Mouse (Mus musculus): ENCODE results near the gene Gemin4. TPM values are rescaled to one million over a fixed set of nuclear protein-coding genes. Genes with fewer than 3 reads are reported as not detected.

The Gemin4 gene
- polyA plus RNA-seq, 1 experiment from 2014 or later = 10.5 TPM

GRCm38 (mm10) chr11:76178726-76179494 lies 38.6 kb downstream of the Gemin4 start:
- H3K4me2 ChIP-seq (ENCODE audit: low read depth, low read length) = peak overlapping the region; percentile 90
- peak overlapping the region; percentile 70 for H3K27ac ChIP-seq (ENCODE audit: low read length)
- WGBS (ENCODE audit: insufficient replicate concordance) = 1% methylated on average over 28 of the region's 28 CpGs

GRCm38 (mm10) chr11:76170207-76170606 lies 47.3 kb downstream of the Gemin4 start:
- H3K36me3 ChIP-seq (ENCODE audit: control insufficient read depth, insufficient read depth) = peaks cover 4% of the 10 kb centered on the region; the same call in 1 of the 2 replicates
- H3K4me2 ChIP-seq (ENCODE audit: low read depth, low read length) = no peak overlapping the region
- WGBS (ENCODE audit: insufficient replicate concordance) = 67% methylated on average over 5 of the region's 5 CpGs
- no peak overlapping the region for H3K4me3 ChIP-seq (ENCODE audit: low read depth, low read length)
- H3K27me3 ChIP-seq (ENCODE audit: control insufficient read depth, insufficient read depth, low read depth, low read length) = no peaks in the 10 kb centered on the region
- H3K4me1 ChIP-seq (ENCODE audit: control insufficient read depth, low read depth, low read length) = peaks cover 3% of the 10 kb centered on the region
- no peak overlapping the region for H3K27ac ChIP-seq (ENCODE audit: low read length)
- no peaks in the 10 kb centered on the region for H3K9me3 ChIP-seq (replicated peaks; ENCODE audit: control insufficient read depth, low read length)
- no peak overlapping the region for H3K9ac ChIP-seq (ENCODE audit: low read depth, low read length)
- ATAC-seq (ENCODE audit: low read depth) = no peak

More at GRCm38 (mm10) chr11:76178726-76179494, 38.6 kb downstream of the Gemin4 start:
- Histone ChIP-seq H3K4me3 (ENCODE audit: low read depth, low read length) (peak overlapping the region; percentile 93), H3K36me3 (ENCODE audit: control insufficient read depth, insufficient read depth) (no peaks in the 10 kb centered on the region), H3K27me3 (ENCODE audit: control insufficient read depth, insufficient read depth, low read depth, low read length) (no peaks in the 10 kb centered on the region), H3K4me1 (ENCODE audit: control insufficient read depth, low read depth, low read length) (peaks cover 5% of the 10 kb centered on the region), H3K9me3 (replicated peaks; ENCODE audit: control insufficient read depth, low read length) (no peaks in the 10 kb centered on the region), H3K9ac (ENCODE audit: low read depth, low read length) (peak overlapping the region; percentile 81)
- ATAC-seq (ENCODE audit: low read depth) = peak; percentile 77

GRCm38 (mm10) chr11:76168976-76169375 lies 48.5 kb downstream of the Gemin4 start:
- H3K27me3 ChIP-seq (ENCODE audit: control insufficient read depth, insufficient read depth, low read depth, low read length) = no peaks in the 10 kb centered on the region
- peaks cover 4% of the 10 kb centered on the region; the same call in 1 of the 2 replicates for H3K36me3 ChIP-seq (ENCODE audit: control insufficient read depth, insufficient read depth)
- no peak overlapping the region for H3K4me2 ChIP-seq (ENCODE audit: low read depth, low read length)
- no peak overlapping the region for H3K27ac ChIP-seq (ENCODE audit: low read length)
- no peak overlapping the region for H3K4me3 ChIP-seq (ENCODE audit: low read depth, low read length)
- H3K9ac ChIP-seq (ENCODE audit: low read depth, low read length) = no peak overlapping the region
- no peak for ATAC-seq (ENCODE audit: low read depth)
- 82% methylated on average over 3 of the region's 3 CpGs for WGBS (ENCODE audit: insufficient replicate concordance)
- no peaks in the 10 kb centered on the region for H3K9me3 ChIP-seq (replicated peaks; ENCODE audit: control insufficient read depth, low read length)
- H3K4me1 ChIP-seq (ENCODE audit: control insufficient read depth, low read depth, low read length) = peaks cover 3% of the 10 kb centered on the region

- ATAC-seq (ENCODE audit: low read depth) = no peak
- no peaks in the 10 kb centered on the region for H3K9me3 ChIP-seq (replicated peaks; ENCODE audit: control insufficient read depth, low read length)
- no peak overlapping the region for H3K4me3 ChIP-seq (ENCODE audit: low read depth, low read length)
- H3K27me3 ChIP-seq (ENCODE audit: control insufficient read depth, insufficient read depth, low read depth, low read length) = no peaks in the 10 kb centered on the region
- no peak overlapping the region for H3K27ac ChIP-seq (ENCODE audit: low read length)
- H3K9ac ChIP-seq (ENCODE audit: low read depth, low read length) = no peak overlapping the region
- no peak overlapping the region for H3K4me2 ChIP-seq (ENCODE audit: low read depth, low read length)
- 16% methylated on average over 5 of the region's 5 CpGs for WGBS (ENCODE audit: insufficient replicate concordance)
- peaks cover 3% of the 10 kb centered on the region for H3K4me1 ChIP-seq (ENCODE audit: control insufficient read depth, low read depth, low read length)
- H3K36me3 ChIP-seq (ENCODE audit: control insufficient read depth, insufficient read depth) = no peaks in the 10 kb centered on the region; the same call in none of the 2 replicates
Measured at GRCm38 (mm10) chr11:76167079-76167765, 50.2 kb downstream of the Gemin4 start.

GRCm38 (mm10) chr11:76166657-76167056 lies 50.8 kb downstream of the Gemin4 start:
- Histone ChIP-seq H3K4me1 (ENCODE audit: control insufficient read depth, low read depth, low read length) (peaks cover 3% of the 10 kb centered on the region), H3K4me2 (ENCODE audit: low read depth, low read length) (no peak overlapping the region), H3K9me3 (replicated peaks; ENCODE audit: control insufficient read depth, low read length) (no peaks in the 10 kb centered on the region), H3K9ac (ENCODE audit: low read depth, low read length) (no peak overlapping the region), H3K27me3 (ENCODE audit: control insufficient read depth, insufficient read depth, low read depth, low read length) (no peaks in the 10 kb centered on the region), H3K36me3 (ENCODE audit: control insufficient read depth, insufficient read depth) (no peaks in the 10 kb centered on the region; the same call in none of the 2 replicates), H3K4me3 (ENCODE audit: low read depth, low read length) (no peak overlapping the region), H3K27ac (ENCODE audit: low read length) (no peak overlapping the region)
- 83% methylated on average over 4 of the region's 4 CpGs for WGBS (ENCODE audit: insufficient replicate concordance)
- no peak for ATAC-seq (ENCODE audit: low read depth)

Other genes with a start within 250 kb of the Gemin4 start
- not detected in 2 replicates for gene 1700016K19Rik, start 217.8 kb downstream of the Gemin4 start, polyA plus RNA-seq (2015; fragmentation: Nextera tagmentation; extraction: Ambion mirVana)
- 5.4 and 5.7 TPM in 2 replicates for gene Rflnb, start 189.9 kb downstream of the Gemin4 start, polyA plus RNA-seq (2015; fragmentation: Nextera tagmentation; extraction: Ambion mirVana)
- gene Vps53, start 38.0 kb downstream of the Gemin4 start, polyA plus RNA-seq (2015; fragmentation: Nextera tagmentation; extraction: Ambion mirVana) = 13.0 and 14.0 TPM in 2 replicates
- 4.1 and 5.5 TPM in 2 replicates for gene Fam57a, start 38.0 kb downstream of the Gemin4 start, polyA plus RNA-seq (2015; fragmentation: Nextera tagmentation; extraction: Ambion mirVana)
- gene Dbil5, start 56 bp downstream of the Gemin4 start, polyA plus RNA-seq (2015; fragmentation: Nextera tagmentation; extraction: Ambion mirVana) = 0.15 and 0.22 TPM in 2 replicates
- 11.9 and 12.5 TPM in 2 replicates for gene Mrm3, start 26.1 kb upstream of the Gemin4 start, polyA plus RNA-seq (2015; fragmentation: Nextera tagmentation; extraction: Ambion mirVana)
- gene Glod4, start 26.1 kb upstream of the Gemin4 start, polyA plus RNA-seq (2015; fragmentation: Nextera tagmentation; extraction: Ambion mirVana) = 47.4 and 50.3 TPM in 2 replicates
- 2.0 and 2.6 TPM in 2 replicates for gene Nxn, start 181.5 kb upstream of the Gemin4 start, polyA plus RNA-seq (2015; fragmentation: Nextera tagmentation; extraction: Ambion mirVana)
- gene Timm22, start 189.3 kb upstream of the Gemin4 start, polyA plus RNA-seq (2015; fragmentation: Nextera tagmentation; extraction: Ambion mirVana) = 33.7 and 35.7 TPM in 2 replicates

Data from liver, embryonic 16.5 days (tissue).